Mouse (Mus musculus) olfactory bulb, adult 2 months (tissue): Measurements from ENCODE around the gene Nus1.

Source experiments
- CTCF ChIP-seq: fragments of 200-500 bp; IDR thresholded peaks from 2 replicates; pipeline ENCODE4 v1.5.1; 2012; ENCODE audit warnings: low read depth, mild to moderate bottlenecking, low read length, moderate library complexity; ENCODE audit not compliant: insufficient read depth
- POLR2A ChIP-seq: fragments of 200-500 bp; IDR thresholded peaks from 2 replicates; pipeline ENCODE4 v1.6.1; 2012; ENCODE audit warnings: mild to moderate bottlenecking, low read depth, low read length, moderate library complexity; ENCODE audit not compliant: insufficient read depth

DNA sequence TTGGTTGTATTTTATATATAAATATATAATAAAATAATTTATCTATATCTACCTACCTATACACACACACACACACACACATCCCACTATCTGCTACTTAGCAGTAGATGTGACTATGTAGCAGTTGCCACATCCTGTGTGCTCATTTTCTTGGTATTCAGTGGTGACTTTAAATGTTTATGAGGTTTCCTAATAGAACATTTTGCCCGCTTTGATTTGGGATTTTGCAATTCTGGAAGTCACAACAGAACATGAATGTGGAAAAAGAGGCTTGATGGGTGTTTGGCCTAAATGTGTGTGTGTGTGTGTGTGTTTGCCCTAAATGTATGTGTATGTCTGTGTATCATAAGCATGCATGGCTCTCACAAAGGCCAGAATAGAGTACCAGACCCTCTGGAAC lies 33.8 kb upstream of the Nus1 start:
- no peak for TF ChIP-seq CTCF
- no peak for TF ChIP-seq POLR2A
